Mouse (Mus musculus) induced T-regulatory cell, adult 2 months (primary cell): ENCODE measurements at regions not wholly inside any gene's neighbourhood (a gene's known extent, or its start where the extent isn't known, plus 50 kb on each side); places are given as distances from the start of the nearest gene placed in this dataset.
A peak's percentile ranks its signal among the peaks of the same experiment; 100 is the strongest.
"Not testable (repeated sequence)": the region's sequence is repeated elsewhere in the genome, so short reads cannot be mapped to it uniquely, and the experiment has no call there.

Source experiments
- DNase-seq: peaks from one replicate; pipeline ENCODE4 v3.0.0-alpha.2; 2012; ENCODE audit warnings: low read depth

- no peak for DNase-seq
These were observed 212.1 kb downstream of the Adgrg6 start for GRCm38 (mm10) chr10:14333344-14333743.

- DNase-seq, result no peak
These were observed 212.8 kb downstream of the Adgrg6 start for GRCm38 (mm10) chr10:14332688-14333117.

- peak; percentile 30 for DNase-seq
These were observed 216.6 kb downstream of the Adgrg6 start for GRCm38 (mm10) chr10:14328846-14329245.

- peak; percentile 47 for DNase-seq
These were observed 219.2 kb downstream of the Adgrg6 start for GRCm38 (mm10) chr10:14326229-14326628.

GRCm38 (mm10) chr10:14321503-14321902, 224.0 kb downstream of the Adgrg6 start:
- DNase-seq, result peak; percentile 84

- no peak for DNase-seq
These were observed 230.2 kb downstream of the Adgrg6 start for GRCm38 (mm10) chr10:14315232-14315631.

GRCm38 (mm10) chr10:14314607-14315006, 230.9 kb downstream of the Adgrg6 start:
- peak; percentile 60 for DNase-seq

- DNase-seq, result no peak
These were observed 231.4 kb downstream of the Adgrg6 start for GRCm38 (mm10) chr10:14314004-14314581.

- no peak for DNase-seq
These were observed 232.5 kb downstream of the Adgrg6 start for GRCm38 (mm10) chr10:14312959-14313358.

GRCm38 (mm10) chr10:14311962-14312361, 233.5 kb downstream of the Adgrg6 start:
- no peak for DNase-seq

- DNase-seq, result no peak
These were observed 238.6 kb downstream of the Adgrg6 start for GRCm38 (mm10) chr10:14306811-14307210.

GRCm38 (mm10) chr10:14303476-14303875, 242.0 kb downstream of the Adgrg6 start:
- DNase-seq, result no peak

- no peak for DNase-seq
These were observed 249.3 kb downstream of the Adgrg6 start for GRCm38 (mm10) chr10:14296147-14296546.

- DNase-seq, result not testable (repeated sequence)
These were observed 252.8 kb downstream of the Adgrg6 start for GRCm38 (mm10) chr10:14292701-14293100.

GRCm38 (mm10) chr10:14287551-14287950, 257.9 kb downstream of the Adgrg6 start:
- no peak for DNase-seq

GRCm38 (mm10) chr10:14276631-14277030, 268.8 kb downstream of the Adgrg6 start:
- no peak for DNase-seq

- DNase-seq, result no peak
These were observed 270.0 kb downstream of the Adgrg6 start for GRCm38 (mm10) chr10:14275477-14275876.

GRCm38 (mm10) chr10:14270008-14270407, 275.5 kb downstream of the Adgrg6 start:
- DNase-seq, result no peak

- no peak for DNase-seq
These were observed 277.8 kb downstream of the Adgrg6 start for GRCm38 (mm10) chr10:14267641-14268040.

- DNase-seq, result no peak
These were observed 273.8 kb downstream of the Hivep2 start for GRCm38 (mm10) chr10:14239670-14240069.

GRCm38 (mm10) chr10:14234896-14235604, 269.2 kb downstream of the Hivep2 start:
- no peak for DNase-seq

GRCm38 (mm10) chr10:14234005-14234602, 268.2 kb downstream of the Hivep2 start:
- DNase-seq, result no peak

GRCm38 (mm10) chr10:14233335-14233734, 267.5 kb downstream of the Hivep2 start:
- DNase-seq, result no peak
